Mouse (Mus musculus) E14TG2a.4 (cell line): ENCODE results near the gene Ryr1.

Experiments
- CTCF ChIP-seq: conservative IDR thresholded peaks from 2 replicates; pipeline ENCODE4 v1.5.1; 2014; ENCODE audit warnings: low read length
- NANOG ChIP-seq: IDR thresholded peaks from 2 replicates; pipeline ENCODE4 v1.6.1; 2014; ENCODE audit warnings: borderline replicate concordance, low read length, mixed read lengths

DNA sequence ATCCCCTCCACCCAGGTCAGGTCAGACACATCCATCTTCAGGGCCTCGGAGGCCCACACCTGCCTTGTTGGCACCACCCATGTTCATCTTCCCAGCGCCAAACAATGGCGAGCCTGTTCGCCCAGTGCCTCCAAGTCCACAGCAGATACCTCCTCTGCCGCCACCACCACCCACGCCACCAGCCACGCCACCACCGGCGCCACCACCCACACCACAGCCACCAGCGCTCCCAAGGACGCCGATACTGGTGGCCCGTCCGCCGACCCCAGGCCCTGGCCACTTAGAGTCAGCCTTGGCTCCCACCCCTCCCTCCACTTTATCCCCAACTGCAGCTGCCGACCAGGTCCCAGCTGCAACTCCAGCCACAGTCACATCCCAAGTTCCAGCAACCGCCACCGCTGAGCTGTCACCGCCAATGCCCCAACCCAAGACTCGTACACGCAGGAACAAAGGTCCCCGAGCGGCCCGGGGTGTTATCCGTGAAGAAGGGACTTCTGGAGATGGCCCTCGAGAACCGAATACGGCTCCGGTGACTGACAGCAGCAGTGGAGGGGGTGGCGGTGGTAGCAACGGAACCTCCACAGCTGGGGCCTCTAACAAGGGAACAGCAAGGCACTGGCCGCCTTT lies 47.5 kb upstream of the Ryr1 start:
- TF ChIP-seq CTCF: no peak
- no peak for TF ChIP-seq NANOG
